Mouse (Mus musculus): ENCODE results near the gene E130114P18Rik. TPM values are rescaled to one million over a fixed set of nuclear protein-coding genes. Genes with fewer than 3 reads are reported as not detected.

E130114P18Rik gene
- polyA plus RNA-seq, 1 experiment from 2014 or later = 30.7 TPM

- H3K4me1 ChIP-seq (replicated peaks) = peaks cover 37% of the 10 kb centered on the region
- 0 out of 2 replicates have a peak, but pooled peaks cover 3% of the 10 kb centered on the region for H3K9me3 ChIP-seq
- H3K27ac ChIP-seq (replicated peaks) = no peak overlapping the region
- H3K4me3 ChIP-seq = no peak overlapping the region
- no peaks in the 10 kb centered on the region for H3K27me3 ChIP-seq
- no peak overlapping the region for H3K4me2 ChIP-seq
- no peak overlapping the region for H3K9ac ChIP-seq
- 0 out of 2 replicates have a peak, but pooled peaks cover 13% of the 10 kb centered on the region for H3K36me3 ChIP-seq
- WGBS = 63% methylated on average over 3 of the region's 3 CpGs
- no peak for ATAC-seq (ENCODE audit: low read depth)
Measured at GRCm38 (mm10) chr4:97803791-97804190, 25.9 kb upstream of the E130114P18Rik start.

GRCm38 (mm10) chr4:97796505-97796904 is 18.6 kb upstream of the E130114P18Rik start:
- H3K4me3 ChIP-seq = no peak overlapping the region
- H3K27ac ChIP-seq (replicated peaks) = no peak overlapping the region
- no peaks in the 10 kb centered on the region for H3K9me3 ChIP-seq
- ATAC-seq (ENCODE audit: low read depth) = no peak
- H3K4me2 ChIP-seq = no peak overlapping the region
- no peaks in the 10 kb centered on the region for H3K27me3 ChIP-seq
- H3K9ac ChIP-seq = no peak overlapping the region
- 75% methylated on average over 10 of the region's 10 CpGs for WGBS
- peaks cover 44% of the 10 kb centered on the region for H3K4me1 ChIP-seq (replicated peaks)
- 0 out of 2 replicates have a peak, but pooled peaks cover under 1% of the 10 kb centered on the region for H3K36me3 ChIP-seq

GRCm38 (mm10) chr4:97795957-97796356 is 18.1 kb upstream of the E130114P18Rik start:
- ATAC-seq (ENCODE audit: low read depth) = no peak
- Histone ChIP-seq H3K9ac (no peak overlapping the region), H3K4me2 (no peak overlapping the region), H3K9me3 (no peaks in the 10 kb centered on the region), H3K27ac (replicated peaks) (0 out of 2 replicates have a peak overlapping the region, but pooled peaks have one; percentile 13), H3K4me1 (replicated peaks) (peaks cover 45% of the 10 kb centered on the region), H3K4me3 (no peak overlapping the region), H3K27me3 (no peaks in the 10 kb centered on the region), H3K36me3 (no peaks in the 10 kb centered on the region)
- whole genome bisulfite sequencing = 62% methylated on average over 5 of the region's 5 CpGs

GRCm38 (mm10) chr4:97794865-97795264 is 17.0 kb upstream of the E130114P18Rik start:
- no peak overlapping the region for H3K4me3 ChIP-seq
- no peaks in the 10 kb centered on the region for H3K27me3 ChIP-seq
- no peak overlapping the region for H3K4me2 ChIP-seq
- 86% methylated on average over 4 of the region's 4 CpGs for WGBS
- H3K4me1 ChIP-seq (replicated peaks) = peaks cover 50% of the 10 kb centered on the region
- H3K27ac ChIP-seq (replicated peaks) = no peak overlapping the region
- no peak overlapping the region for H3K9ac ChIP-seq
- no peak for ATAC-seq (ENCODE audit: low read depth)
- no peaks in the 10 kb centered on the region for H3K36me3 ChIP-seq
- H3K9me3 ChIP-seq = no peaks in the 10 kb centered on the region

GRCm38 (mm10) chr4:97793931-97794330 is 16.1 kb upstream of the E130114P18Rik start:
- H3K36me3 ChIP-seq = no peaks in the 10 kb centered on the region
- no peak overlapping the region for H3K9ac ChIP-seq
- peaks cover 59% of the 10 kb centered on the region for H3K4me1 ChIP-seq (replicated peaks)
- no peak overlapping the region for H3K4me2 ChIP-seq
- no peaks in the 10 kb centered on the region for H3K9me3 ChIP-seq
- ATAC-seq (ENCODE audit: low read depth) = no peak
- WGBS = 71% methylated on average over 10 of the region's 10 CpGs
- no peaks in the 10 kb centered on the region for H3K27me3 ChIP-seq
- H3K4me3 ChIP-seq = no peak overlapping the region
- H3K27ac ChIP-seq (replicated peaks) = no peak overlapping the region; the same call in 1 of the 2 replicates

GRCm38 (mm10) chr4:97788537-97788936 is 10.7 kb upstream of the E130114P18Rik start:
- ATAC-seq (ENCODE audit: low read depth) = 0 out of 2 replicates have a peak, but pooled peaks have one; percentile 40
- peaks cover 62% of the 10 kb centered on the region for H3K4me1 ChIP-seq (replicated peaks)
- 53% methylated on average over 4 of the region's 4 CpGs for WGBS
- H3K27ac ChIP-seq (replicated peaks) = 0 out of 2 replicates have a peak overlapping the region, but pooled peaks have one; percentile 29
- H3K9ac ChIP-seq = no peak overlapping the region
- no peaks in the 10 kb centered on the region for H3K9me3 ChIP-seq
- no peaks in the 10 kb centered on the region for H3K27me3 ChIP-seq
- no peak overlapping the region for H3K4me3 ChIP-seq
- peak overlapping the region; percentile 11 for H3K4me2 ChIP-seq
- peaks cover 4% of the 10 kb centered on the region for H3K36me3 ChIP-seq

- H3K36me3 ChIP-seq = peaks cover 15% of the 10 kb centered on the region
- H3K27ac ChIP-seq (replicated peaks) = no peak overlapping the region
- H3K4me2 ChIP-seq = no peak overlapping the region
- WGBS = 72% methylated on average over 3 of the region's 3 CpGs
- 0 out of 2 replicates have a peak, but pooled peaks have one; percentile 47 for ATAC-seq (ENCODE audit: low read depth)
- H3K27me3 ChIP-seq = no peaks in the 10 kb centered on the region
- H3K9ac ChIP-seq = no peak overlapping the region
- no peak overlapping the region for H3K4me3 ChIP-seq
- H3K4me1 ChIP-seq (replicated peaks) = peaks cover 66% of the 10 kb centered on the region
- H3K9me3 ChIP-seq = no peaks in the 10 kb centered on the region
Measured at GRCm38 (mm10) chr4:97787515-97787914, 9.6 kb upstream of the E130114P18Rik start.

GRCm38 (mm10) chr4:97786571-97786970 is 8.7 kb upstream of the E130114P18Rik start:
- H3K36me3 ChIP-seq = peaks cover 15% of the 10 kb centered on the region
- H3K4me2 ChIP-seq = no peak overlapping the region
- no peak overlapping the region for H3K9ac ChIP-seq
- ATAC-seq (ENCODE audit: low read depth) = no peak
- no peak overlapping the region for H3K27ac ChIP-seq (replicated peaks)
- 43% methylated on average over 8 of the region's 8 CpGs for WGBS
- no peaks in the 10 kb centered on the region for H3K27me3 ChIP-seq
- H3K4me3 ChIP-seq = no peak overlapping the region
- peaks cover 61% of the 10 kb centered on the region for H3K4me1 ChIP-seq (replicated peaks)
- H3K9me3 ChIP-seq = no peaks in the 10 kb centered on the region

- Histone ChIP-seq H3K4me3 (no peak overlapping the region), H3K27ac (replicated peaks) (no peak overlapping the region; the same call in 1 of the 2 replicates), H3K4me1 (replicated peaks) (peaks cover 60% of the 10 kb centered on the region), H3K36me3 (peaks cover 15% of the 10 kb centered on the region), H3K9ac (no peak overlapping the region), H3K27me3 (no peaks in the 10 kb centered on the region), H3K9me3 (no peaks in the 10 kb centered on the region), H3K4me2 (peak overlapping the region; percentile 18; the same call in 1 of the 2 replicates)
- 79% methylated on average over 8 of the region's 8 CpGs for WGBS
- no peak for ATAC-seq (ENCODE audit: low read depth)
Measured at GRCm38 (mm10) chr4:97785547-97786271, 7.8 kb upstream of the E130114P18Rik start.

GRCm38 (mm10) chr4:97784236-97784635 is 6.4 kb upstream of the E130114P18Rik start:
- Histone ChIP-seq H3K4me1 (replicated peaks) (peaks cover 54% of the 10 kb centered on the region), H3K27ac (replicated peaks) (no peak overlapping the region), H3K27me3 (no peaks in the 10 kb centered on the region), H3K9me3 (no peaks in the 10 kb centered on the region), H3K4me2 (no peak overlapping the region), H3K4me3 (no peak overlapping the region), H3K9ac (no peak overlapping the region), H3K36me3 (peaks cover 15% of the 10 kb centered on the region)
- no peak for ATAC-seq (ENCODE audit: low read depth)
- WGBS = 75% methylated on average over 11 of the region's 11 CpGs

- no peaks in the 10 kb centered on the region for H3K9me3 ChIP-seq
- H3K9ac ChIP-seq = no peak overlapping the region
- no peak overlapping the region for H3K4me2 ChIP-seq
- H3K27ac ChIP-seq (replicated peaks) = no peak overlapping the region
- H3K36me3 ChIP-seq = peaks cover 15% of the 10 kb centered on the region
- H3K27me3 ChIP-seq = no peaks in the 10 kb centered on the region
- no peak for ATAC-seq (ENCODE audit: low read depth)
- peaks cover 49% of the 10 kb centered on the region for H3K4me1 ChIP-seq (replicated peaks)
- no peak overlapping the region for H3K4me3 ChIP-seq
- 94% methylated on average over 26 of the region's 26 CpGs for WGBS
Measured at GRCm38 (mm10) chr4:97783073-97783879, 5.4 kb upstream of the E130114P18Rik start.

- no peaks in the 10 kb centered on the region for H3K27me3 ChIP-seq
- H3K9ac ChIP-seq = no peak overlapping the region
- H3K4me3 ChIP-seq = no peak overlapping the region
- 90% methylated on average over 6 of the region's 6 CpGs for WGBS
- no peak overlapping the region for H3K27ac ChIP-seq (replicated peaks)
- no peak overlapping the region for H3K4me2 ChIP-seq
- no peaks in the 10 kb centered on the region for H3K9me3 ChIP-seq
- ATAC-seq (ENCODE audit: low read depth) = no peak
- H3K36me3 ChIP-seq = peaks cover 15% of the 10 kb centered on the region
- H3K4me1 ChIP-seq (replicated peaks) = peaks cover 46% of the 10 kb centered on the region
Measured at GRCm38 (mm10) chr4:97782497-97782896, 4.6 kb upstream of the E130114P18Rik start.

Data from neural tube, embryonic 13.5 days (tissue).